Mouse (Mus musculus): Measurements from ENCODE around the gene Cabp2. TPM values are rescaled to one million over a fixed set of nuclear protein-coding genes. Genes with fewer than 3 reads are reported as not detected.
A peak's percentile ranks its signal among the peaks of the same experiment; 100 is the strongest.
"Not testable (repeated sequence)": the region's sequence is repeated elsewhere in the genome, so short reads cannot be mapped to it uniquely, and the experiment has no call there.

Gene Cabp2
- polyA plus RNA-seq, 1 experiment from 2014 or later, result 0.22 TPM

GRCm38 (mm10) chr19:4121097-4121805 is 39.9 kb downstream of the Cabp2 start:
- Histone ChIP-seq H3K4me3 (peak overlapping the region; percentile 51), H3K27me3 (no peaks in the 10 kb centered on the region), H3K9me3 (no peaks in the 10 kb centered on the region), H3K27ac (peak overlapping the region; percentile 84), H3K9ac (peak overlapping the region; percentile 60), H3K36me3 (peaks cover 22% of the 10 kb centered on the region), H3K4me1 (0 out of 2 replicates have a peak, but pooled peaks cover 9% of the 10 kb centered on the region), H3K4me2 (replicated peaks) (peak overlapping the region; percentile 54)
- peak; percentile 44 for ATAC-seq (ENCODE audit: insufficient number of reproducible peaks, insufficient read depth, low FRiP score, low TSS enrichment)
- 3% methylated on average over 38 of the region's 38 CpGs for WGBS

- H3K4me2 ChIP-seq (replicated peaks), result peak overlapping the region; percentile 54; the same call in 1 of the 2 replicates
- peaks cover 15% of the 10 kb centered on the region for H3K4me1 ChIP-seq
- H3K36me3 ChIP-seq, result peaks cover 15% of the 10 kb centered on the region
- 62% methylated on average over 6 of the region's 6 CpGs for WGBS
- not testable (repeated sequence) for H3K9ac ChIP-seq; H3K27ac ChIP-seq; H3K4me3 ChIP-seq; H3K9me3 ChIP-seq; H3K27me3 ChIP-seq; ATAC-seq (ENCODE audit: insufficient number of reproducible peaks, insufficient read depth, low FRiP score, low TSS enrichment)
Measured at GRCm38 (mm10) chr19:4121896-4122295, 40.5 kb downstream of the Cabp2 start.

GRCm38 (mm10) chr19:4122411-4123370 is 41.3 kb downstream of the Cabp2 start:
- Histone ChIP-seq H3K27me3 (no peaks in the 10 kb centered on the region), H3K27ac (no peak overlapping the region), H3K4me1 (peaks cover 18% of the 10 kb centered on the region), H3K36me3 (peaks cover 7% of the 10 kb centered on the region), H3K9me3 (no peaks in the 10 kb centered on the region), H3K9ac (no peak overlapping the region), H3K4me3 (no peak overlapping the region), H3K4me2 (replicated peaks) (no peak overlapping the region)
- no peak for ATAC-seq (ENCODE audit: insufficient number of reproducible peaks, insufficient read depth, low FRiP score, low TSS enrichment)
- WGBS, result 86% methylated on average over 7 of the region's 7 CpGs

GRCm38 (mm10) chr19:4124432-4124831 is 43.1 kb downstream of the Cabp2 start:
- Histone ChIP-seq H3K4me1 (peaks cover 18% of the 10 kb centered on the region), H3K9ac (no peak overlapping the region), H3K4me3 (no peak overlapping the region), H3K27ac (0 out of 2 replicates have a peak overlapping the region, but pooled peaks have one; percentile 38), H3K27me3 (no peaks in the 10 kb centered on the region), H3K9me3 (no peaks in the 10 kb centered on the region), H3K4me2 (replicated peaks) (no peak overlapping the region), H3K36me3 (peaks cover 13% of the 10 kb centered on the region)
- 68% methylated on average over 4 of the region's 4 CpGs for WGBS
- ATAC-seq (ENCODE audit: insufficient number of reproducible peaks, insufficient read depth, low FRiP score, low TSS enrichment), result no peak

- peak; percentile 41 for ATAC-seq (ENCODE audit: insufficient number of reproducible peaks, insufficient read depth, low FRiP score, low TSS enrichment)
- WGBS, result 9% methylated on average over 2 of the region's 4 CpGs
- Histone ChIP-seq H3K36me3 (peaks cover 21% of the 10 kb centered on the region), H3K27ac (0 out of 2 replicates have a peak overlapping the region, but pooled peaks have one; percentile 12), H3K4me1 (peaks cover 16% of the 10 kb centered on the region), H3K9ac (peak overlapping the region; percentile 73), H3K4me2 (replicated peaks) (peak overlapping the region; percentile 71), H3K4me3 (peak overlapping the region; percentile 83)
- H3K9me3 ChIP-seq, H3K27me3 ChIP-seq: not testable (repeated sequence)
Measured at GRCm38 (mm10) chr19:4125268-4125667, 43.9 kb downstream of the Cabp2 start.

- peak within 1 kb of the TSS; percentile 83 for H3K4me3 ChIP-seq
- no peaks in the 10 kb centered on the region for H3K27me3 ChIP-seq
- ATAC-seq (ENCODE audit: insufficient number of reproducible peaks, insufficient read depth, low FRiP score, low TSS enrichment), result peak; percentile 93
- H3K27ac ChIP-seq, result peak within 1 kb of the TSS; percentile 58; the same call in 1 of the 2 replicates
- H3K36me3 ChIP-seq, result peaks cover 27% of the 10 kb centered on the region
- no peaks in the 10 kb centered on the region for H3K9me3 ChIP-seq
- H3K9ac ChIP-seq, result peak within 1 kb of the TSS; percentile 73
- H3K4me1 ChIP-seq, result peaks cover 9% of the 10 kb centered on the region
- WGBS, result 1% methylated on average over 64 of the region's 64 CpGs
- H3K4me2 ChIP-seq (replicated peaks), result peak within 1 kb of the TSS; percentile 71
Measured at GRCm38 (mm10) chr19:4125741-4126696, 44.6 kb downstream of the Cabp2 start, which contains the start of gene Aip. TSS of gene Aip (minus strand) at chr19:4125858.

GRCm38 (mm10) chr19:4126759-4127495 is 45.5 kb downstream of the Cabp2 start:
- peak overlapping the region; percentile 83 for H3K4me3 ChIP-seq
- H3K4me1 ChIP-seq, result peaks cover 9% of the 10 kb centered on the region
- H3K27me3 ChIP-seq, result no peaks in the 10 kb centered on the region
- peak overlapping the region; percentile 73 for H3K9ac ChIP-seq
- ATAC-seq (ENCODE audit: insufficient number of reproducible peaks, insufficient read depth, low FRiP score, low TSS enrichment), result no peak
- H3K9me3 ChIP-seq, result no peaks in the 10 kb centered on the region
- H3K27ac ChIP-seq, result peak overlapping the region; percentile 19; the same call in 1 of the 2 replicates
- H3K4me2 ChIP-seq (replicated peaks), result peak overlapping the region; percentile 71
- H3K36me3 ChIP-seq, result peaks cover 36% of the 10 kb centered on the region
- WGBS, result 55% methylated on average over 7 of the region's 7 CpGs

- no peak overlapping the region for H3K4me3 ChIP-seq
- no peak overlapping the region for H3K27ac ChIP-seq
- ATAC-seq (ENCODE audit: insufficient number of reproducible peaks, insufficient read depth, low FRiP score, low TSS enrichment), result no peak
- 94% methylated on average over 7 of the region's 7 CpGs for WGBS
- no peak overlapping the region for H3K9ac ChIP-seq
- no peak overlapping the region for H3K4me2 ChIP-seq (replicated peaks)
- H3K4me1 ChIP-seq, result peaks cover 9% of the 10 kb centered on the region
- peaks cover 49% of the 10 kb centered on the region for H3K36me3 ChIP-seq
- H3K27me3 ChIP-seq, result no peaks in the 10 kb centered on the region
- H3K9me3 ChIP-seq, result no peaks in the 10 kb centered on the region
Measured at GRCm38 (mm10) chr19:4129462-4129861, 48.1 kb downstream of the Cabp2 start.

- no peak overlapping the region for H3K4me2 ChIP-seq (replicated peaks)
- H3K36me3 ChIP-seq, result peaks cover 49% of the 10 kb centered on the region
- peaks cover 9% of the 10 kb centered on the region for H3K4me1 ChIP-seq
- H3K9me3 ChIP-seq, result no peaks in the 10 kb centered on the region
- no peak overlapping the region for H3K9ac ChIP-seq
- ATAC-seq (ENCODE audit: insufficient number of reproducible peaks, insufficient read depth, low FRiP score, low TSS enrichment), result no peak
- H3K27ac ChIP-seq, result no peak overlapping the region
- no peaks in the 10 kb centered on the region for H3K27me3 ChIP-seq
- WGBS, result 89% methylated on average over 4 of the region's 4 CpGs
- no peak overlapping the region for H3K4me3 ChIP-seq
Measured at GRCm38 (mm10) chr19:4130106-4130505, 48.7 kb downstream of the Cabp2 start.

- no peak for ATAC-seq (ENCODE audit: insufficient number of reproducible peaks, insufficient read depth, low FRiP score, low TSS enrichment)
- H3K9me3 ChIP-seq, result no peaks in the 10 kb centered on the region
- H3K4me2 ChIP-seq (replicated peaks), result no peak overlapping the region
- H3K4me3 ChIP-seq, result no peak overlapping the region
- H3K27me3 ChIP-seq, result no peaks in the 10 kb centered on the region
- H3K4me1 ChIP-seq, result peaks cover 9% of the 10 kb centered on the region
- H3K27ac ChIP-seq, result no peak overlapping the region
- 91% methylated on average over 5 of the region's 5 CpGs for WGBS
- H3K9ac ChIP-seq, result no peak overlapping the region
- H3K36me3 ChIP-seq, result peaks cover 49% of the 10 kb centered on the region
Measured at GRCm38 (mm10) chr19:4131075-4131474, 49.7 kb downstream of the Cabp2 start.

All from embryonic facial prominence, embryonic 12.5 days (tissue).